Mouse (Mus musculus) olfactory bulb, adult 2 months (tissue): ENCODE results near the gene Pagr1b.

ENCODE experiments used
- CTCF ChIP-seq: fragments of 200-500 bp; IDR thresholded peaks from 2 replicates; pipeline ENCODE4 v1.5.1; 2012; ENCODE audit warnings: low read depth, mild to moderate bottlenecking, low read length, moderate library complexity; ENCODE audit not compliant: insufficient read depth
- POLR2A ChIP-seq: fragments of 200-500 bp; IDR thresholded peaks from 2 replicates; pipeline ENCODE4 v1.6.1; 2012; ENCODE audit warnings: mild to moderate bottlenecking, low read depth, low read length, moderate library complexity; ENCODE audit not compliant: insufficient read depth

- TF ChIP-seq POLR2A (no peak), CTCF (no peak)
Observed at GRCm38 (mm10) chr7:127012374-127012773, 3.9 kb downstream of the Pagr1b start.
